Mouse (Mus musculus) embryonic fibroblast, embryonic 13.5 days (primary cell): ENCODE measurements around the gene Dhh.

Experiments
- CTCF ChIP-seq: IDR thresholded peaks from 2 replicates; pipeline ENCODE4 v1.5.1; 2011; ENCODE audit warnings: mild to moderate bottlenecking, control low read depth, low read length, moderate library complexity, borderline replicate concordance; ENCODE audit not compliant: insufficient read depth
- POLR2A ChIP-seq: IDR thresholded peaks from 2 replicates; pipeline ENCODE4 v1.6.1; 2011; ENCODE audit warnings: low read depth, mild to moderate bottlenecking, control low read depth, low read length, moderate library complexity

GRCm38 (mm10) chr15:98877331-98877730, 21.0 kb downstream of the Dhh start:
- no peak for TF ChIP-seq CTCF
- TF ChIP-seq POLR2A: no peak
